Mouse (Mus musculus) thymus, adult 18-20 months (tissue): ENCODE data around the gene Zbp1.

ENCODE experiments used
- DNase-seq, 2 experiments: peaks; one replicate each; pipeline ENCODE4 v3.0.0; 2022; ENCODE audit warnings: mixed read lengths in 2 of 2

The Zbp1 gene

DNA sequence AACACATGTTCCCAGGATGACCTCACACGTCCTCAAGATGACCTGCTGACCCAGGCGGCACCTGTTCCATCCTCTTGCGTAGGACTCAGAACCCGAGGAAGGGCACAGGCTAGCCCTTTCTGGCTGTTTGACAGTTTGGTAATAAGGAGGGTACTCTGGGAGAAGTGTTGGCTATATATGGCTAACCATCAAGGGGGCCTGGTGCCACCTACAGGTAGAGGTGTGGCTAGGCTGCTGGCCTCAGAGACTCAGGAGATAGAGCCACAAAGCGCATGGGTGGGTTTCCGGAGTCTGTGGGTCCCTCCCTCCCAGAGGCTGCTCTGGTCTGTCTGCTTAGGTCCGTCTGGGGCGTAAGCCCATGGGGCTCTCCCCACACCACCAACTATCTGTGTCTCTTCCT is 28.0 kb upstream of the Zbp1 start:
- no peak for DNase-seq

DNA sequence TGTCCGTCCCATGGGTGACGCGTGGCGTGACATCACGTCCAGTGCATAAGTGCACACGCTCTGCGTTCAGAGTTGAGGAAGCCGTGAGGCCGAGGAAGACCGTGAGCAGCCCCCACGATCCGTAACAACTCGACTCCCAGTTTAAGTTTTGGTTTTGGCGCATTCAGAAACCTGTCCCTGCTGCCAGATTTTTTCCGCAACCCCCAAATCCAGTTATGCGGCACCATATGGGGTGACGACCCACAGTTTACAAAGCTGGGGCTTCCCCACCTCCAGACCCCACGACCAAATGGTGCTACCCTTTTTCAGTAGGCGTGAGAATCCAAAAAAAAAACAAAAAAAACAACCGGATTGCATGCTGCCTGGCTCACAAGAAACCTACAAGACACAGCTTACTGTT is 26.5 kb upstream of the Zbp1 start:
- DNase-seq = no peak

DNA sequence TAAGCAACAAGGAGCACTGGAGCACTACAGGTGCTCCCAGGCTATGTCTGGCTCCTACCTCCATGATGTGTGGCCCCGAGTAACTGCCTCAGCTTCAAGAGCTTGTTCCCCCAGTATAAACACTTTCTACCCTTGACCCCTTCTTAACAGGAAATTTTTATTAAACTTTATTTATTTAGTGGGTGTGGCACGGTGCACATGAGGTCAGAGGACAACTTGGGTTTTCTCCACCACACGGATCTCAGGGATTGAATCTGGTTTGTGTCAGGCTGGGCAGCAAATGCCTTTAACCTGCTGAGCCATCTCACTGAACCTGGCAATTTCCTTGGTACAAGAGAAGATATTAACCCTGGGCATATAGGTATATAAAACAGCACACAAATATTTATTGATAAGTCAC is 25.4 kb upstream of the Zbp1 start:
- DNase-seq = no peak

DNA sequence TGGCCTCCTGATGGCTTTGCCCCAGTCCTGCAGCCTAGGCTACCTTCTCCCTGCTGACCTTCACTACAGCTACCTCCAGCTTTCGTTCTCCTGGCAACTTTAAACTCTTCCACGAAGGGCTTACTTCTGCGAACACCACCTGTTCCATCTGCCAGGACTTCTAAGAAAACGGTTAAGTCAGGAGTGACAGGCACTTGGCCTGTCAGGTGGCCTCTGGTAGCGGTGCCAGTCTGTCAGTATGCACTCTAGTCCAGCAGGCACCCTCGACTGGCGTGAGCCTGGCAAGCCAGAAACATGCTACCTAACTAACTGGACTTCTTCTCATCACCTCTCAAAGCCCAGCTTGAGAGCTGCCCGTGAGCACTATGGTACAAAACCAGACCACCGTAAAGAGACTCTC is 24.9 kb upstream of the Zbp1 start:
- no peak for DNase-seq

DNA sequence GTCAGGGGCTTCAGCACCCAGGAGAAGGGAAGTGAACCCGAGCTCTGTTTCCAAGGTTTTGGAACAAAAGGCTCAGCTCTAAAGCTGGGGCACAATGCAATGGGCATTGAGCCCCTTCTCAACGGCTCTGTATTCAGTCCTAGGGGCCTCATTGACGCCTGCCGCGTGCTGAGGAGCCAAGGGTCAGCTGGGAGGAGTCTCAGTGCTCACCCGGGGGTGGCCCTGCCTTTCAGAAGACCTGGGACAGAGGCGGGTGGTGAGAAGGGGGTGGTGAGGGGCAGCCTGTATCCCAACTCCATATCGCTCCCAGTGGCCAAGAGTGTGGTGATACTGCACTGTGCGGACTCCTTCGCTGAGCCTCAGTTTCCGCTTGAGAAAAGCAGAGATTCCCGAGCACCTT is 24.2 kb upstream of the Zbp1 start:
- DNase-seq = no peak

DNA sequence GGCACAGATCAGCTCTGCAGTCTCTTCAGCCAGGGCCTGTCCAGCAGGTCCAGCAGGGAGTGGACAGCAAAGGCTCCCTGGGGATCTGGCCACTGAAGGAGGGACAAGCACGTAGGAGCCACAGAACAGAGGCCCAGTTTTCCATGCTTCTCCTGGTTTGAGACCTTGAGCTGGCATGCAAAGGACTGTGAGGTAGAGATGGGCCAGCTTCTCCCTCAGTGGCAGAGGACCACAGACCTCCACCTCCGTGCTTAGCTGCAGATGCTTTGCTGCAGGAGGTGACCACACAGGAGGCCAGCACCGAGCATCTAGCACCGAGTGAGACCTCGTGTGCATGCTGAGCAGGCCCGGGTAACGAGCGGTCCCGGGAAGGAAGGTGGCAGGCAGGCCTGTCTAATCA is 22.0 kb upstream of the Zbp1 start:
- no peak for DNase-seq

DNA sequence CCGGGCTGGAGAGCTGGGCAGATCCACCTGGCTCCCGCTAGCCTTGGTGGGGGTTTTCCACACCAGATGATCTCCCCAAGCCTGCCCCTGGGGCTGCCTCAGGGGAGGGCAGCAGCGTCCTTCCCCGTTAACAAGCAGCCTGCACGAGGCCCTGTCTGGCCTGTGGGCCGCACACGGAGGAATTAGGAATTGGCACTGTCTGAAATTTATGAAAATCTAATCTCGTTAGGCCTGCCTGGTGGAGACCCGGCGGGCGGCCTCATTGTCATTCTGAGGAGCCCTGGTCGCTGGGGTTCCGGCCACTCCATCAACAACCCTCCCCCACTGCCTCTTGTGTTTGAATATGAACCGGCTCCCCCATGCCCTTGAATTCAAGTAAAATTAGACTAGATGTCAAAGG is 19.8 kb upstream of the Zbp1 start:
- DNase-seq = no peak

DNA sequence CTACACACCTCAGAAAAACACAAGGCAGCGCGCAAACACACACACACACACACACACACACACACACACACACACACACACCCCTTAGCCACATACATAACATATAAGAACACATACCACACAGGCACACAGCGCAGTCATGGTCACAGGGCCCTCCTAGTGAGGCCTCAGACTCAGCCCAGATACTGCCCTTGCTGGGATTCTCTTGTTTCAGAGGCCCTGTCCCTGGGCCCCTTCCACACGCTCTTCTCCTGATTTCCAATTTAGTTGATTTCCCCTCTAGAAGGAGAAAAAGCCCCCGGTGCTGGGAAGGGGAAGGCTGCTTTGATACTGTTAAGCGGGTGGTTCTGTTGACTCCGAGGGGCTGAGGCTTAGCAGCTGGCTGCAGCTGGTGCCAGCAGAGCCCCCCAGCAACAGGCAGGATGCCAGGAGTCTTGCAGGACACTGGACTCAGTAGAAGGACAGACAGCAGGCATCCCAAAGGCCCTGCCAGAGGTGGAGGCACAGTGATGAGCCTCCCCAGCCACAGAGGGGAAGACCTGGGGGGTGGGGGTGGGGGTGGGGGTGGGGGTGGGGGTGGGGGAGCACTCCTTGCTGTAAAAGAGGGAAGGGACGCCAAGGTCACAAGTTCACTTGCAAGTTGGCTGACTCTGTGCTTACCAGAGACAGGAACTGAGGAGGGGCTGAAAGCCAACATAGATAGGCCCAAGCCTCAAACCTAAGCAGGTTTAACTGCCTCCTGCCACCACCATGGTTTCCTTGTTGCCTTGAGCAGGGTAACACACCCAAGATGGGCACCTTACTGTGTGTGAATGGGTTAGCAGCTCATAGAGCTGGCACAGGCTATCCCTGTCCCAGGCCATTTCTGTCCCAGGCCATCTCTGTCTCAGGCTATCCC is 17.0 kb upstream of the Zbp1 start:
- DNase-seq = no peak

DNA sequence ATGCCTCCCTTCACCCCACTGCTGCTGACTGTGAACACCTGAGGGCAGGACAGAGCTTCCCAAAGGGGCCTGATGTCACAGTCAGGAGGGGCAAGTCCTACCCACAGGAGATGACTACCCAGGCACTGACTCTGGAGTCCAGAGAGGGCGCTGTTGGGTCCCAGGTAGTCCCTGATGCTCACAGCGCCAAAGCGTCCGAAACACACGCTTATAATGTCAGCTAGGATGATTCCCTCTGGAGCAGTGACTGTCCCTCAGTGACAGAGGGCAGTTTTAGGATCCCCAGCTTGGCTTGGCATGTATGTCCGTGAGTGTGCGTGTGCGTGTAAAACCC is 14.0 kb upstream of the Zbp1 start:
- no peak for DNase-seq

DNA sequence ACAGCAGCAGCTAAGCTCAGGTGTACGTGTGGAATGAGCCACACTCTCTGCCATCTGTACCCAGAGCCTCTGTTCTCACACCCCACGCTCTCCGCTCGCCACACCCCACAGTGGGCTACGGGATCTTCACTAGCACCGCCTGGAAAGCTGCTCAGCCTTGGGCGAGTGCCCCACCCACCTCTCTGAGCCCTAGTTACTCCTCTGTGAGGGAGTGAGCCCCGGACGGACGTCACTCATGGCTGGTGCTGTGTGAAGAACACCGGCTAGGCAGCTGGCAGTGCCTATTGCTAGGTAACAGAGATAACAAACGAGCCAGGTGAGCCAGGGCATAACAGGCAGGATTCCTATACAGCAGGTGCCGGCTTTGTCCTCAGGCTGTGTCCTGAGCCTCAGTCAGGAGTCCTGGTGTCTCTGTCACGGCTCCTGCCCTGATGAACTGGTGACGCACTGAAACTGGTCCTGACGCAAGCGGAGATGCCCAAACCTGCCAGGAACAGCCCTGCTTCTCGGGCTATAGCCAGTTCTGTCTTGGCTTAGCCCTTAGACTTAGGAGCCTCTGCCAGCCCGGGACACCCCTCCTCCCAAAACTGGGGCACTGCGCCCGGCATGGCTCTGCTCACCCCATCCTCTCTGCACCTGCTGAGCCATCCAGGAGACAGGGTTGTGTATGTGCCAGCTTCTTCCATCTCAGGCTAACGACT is 13.5 kb upstream of the Zbp1 start:
- DNase-seq = no peak

DNA sequence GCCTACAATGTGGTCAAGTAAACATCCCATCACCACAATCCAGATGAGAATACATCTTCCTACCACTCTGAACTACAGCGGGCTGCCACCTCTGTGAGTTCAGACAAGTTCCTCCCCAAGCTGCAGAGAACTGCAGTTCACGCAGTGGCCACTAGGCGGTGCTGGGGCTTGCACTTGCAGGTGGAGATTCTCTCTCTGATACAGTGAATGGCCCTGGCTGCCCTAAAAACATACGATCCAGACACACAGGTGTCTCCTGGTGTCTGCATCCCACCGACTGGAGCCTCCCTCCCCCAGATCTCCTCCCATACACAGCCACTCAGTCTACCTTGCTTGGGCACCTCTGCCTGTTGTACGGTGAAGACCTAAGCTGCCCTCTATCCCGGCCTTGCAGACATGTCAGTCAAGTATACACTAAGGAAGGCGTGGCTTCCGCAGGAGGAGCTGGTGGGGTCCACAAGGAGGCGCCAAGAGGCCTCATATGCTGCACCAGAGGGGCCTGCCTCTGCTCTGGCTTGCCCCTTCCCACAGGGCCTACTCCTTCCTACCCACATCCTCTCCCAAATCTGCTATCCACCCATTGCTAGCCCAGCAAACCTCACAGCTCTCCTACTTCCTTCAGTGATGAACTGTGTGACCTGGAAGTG is 11.0 kb upstream of the Zbp1 start:
- peak; percentile 87 to 89 for DNase-seq

DNA sequence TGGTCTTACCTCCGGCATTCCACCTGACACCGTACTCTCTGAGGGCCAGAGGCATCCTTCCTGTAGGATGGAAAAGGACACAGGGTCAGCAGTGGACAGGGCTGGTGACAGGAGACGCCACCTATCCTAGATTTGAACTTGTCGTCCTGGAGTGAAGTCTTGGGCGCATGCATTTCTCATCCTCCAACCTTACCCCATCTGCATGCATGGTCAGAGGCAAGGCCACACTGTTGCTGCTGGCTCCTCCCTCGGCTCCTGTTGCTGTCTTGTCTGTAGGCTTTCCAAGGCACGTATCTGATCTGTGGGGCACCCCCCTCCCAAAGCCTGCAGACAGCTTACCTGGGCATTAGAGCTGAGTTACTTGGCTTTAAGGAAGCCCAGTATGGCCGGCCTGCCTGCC is 9.8 kb upstream of the Zbp1 start:
- no peak for DNase-seq

DNA sequence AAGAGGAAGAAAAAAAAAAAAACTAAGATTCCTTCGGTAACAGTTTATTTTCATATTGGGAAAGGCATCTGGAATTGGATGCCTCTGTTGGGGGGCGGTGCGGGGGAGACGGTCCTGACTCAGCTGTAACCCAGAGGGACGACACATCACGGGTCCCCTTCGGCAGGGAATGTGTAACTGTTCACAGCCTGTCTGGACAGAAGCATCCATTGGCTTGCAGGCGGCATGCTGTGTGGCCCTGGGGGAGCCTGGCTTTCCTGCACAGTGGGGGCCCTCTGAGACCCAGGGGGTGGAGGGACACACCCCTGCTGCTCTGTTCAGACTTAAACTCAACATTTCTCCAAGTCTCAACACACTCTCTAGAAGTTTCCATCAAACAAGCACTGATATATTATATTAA is 8.1 kb upstream of the Zbp1 start:
- no peak for DNase-seq

DNA sequence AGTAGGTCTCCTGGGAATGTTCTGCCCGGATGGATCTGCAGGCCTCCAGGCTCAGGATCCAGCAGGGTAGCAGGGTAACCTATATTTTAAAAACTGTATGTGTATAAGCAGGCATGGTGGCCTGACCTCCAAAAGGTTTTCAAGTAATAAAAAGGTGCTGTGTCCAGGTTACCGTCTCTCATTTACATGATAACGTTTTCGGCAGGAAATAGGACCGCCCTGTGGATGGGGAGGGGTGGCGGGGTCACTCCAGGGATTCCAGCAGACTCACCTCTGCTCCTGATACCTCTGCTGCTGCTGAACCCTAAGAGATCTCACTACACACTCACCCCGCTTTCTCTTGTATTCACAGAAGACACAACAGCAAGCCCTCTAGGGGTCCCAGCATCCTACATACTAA is 7.2 kb upstream of the Zbp1 start:
- DNase-seq = no peak

DNA sequence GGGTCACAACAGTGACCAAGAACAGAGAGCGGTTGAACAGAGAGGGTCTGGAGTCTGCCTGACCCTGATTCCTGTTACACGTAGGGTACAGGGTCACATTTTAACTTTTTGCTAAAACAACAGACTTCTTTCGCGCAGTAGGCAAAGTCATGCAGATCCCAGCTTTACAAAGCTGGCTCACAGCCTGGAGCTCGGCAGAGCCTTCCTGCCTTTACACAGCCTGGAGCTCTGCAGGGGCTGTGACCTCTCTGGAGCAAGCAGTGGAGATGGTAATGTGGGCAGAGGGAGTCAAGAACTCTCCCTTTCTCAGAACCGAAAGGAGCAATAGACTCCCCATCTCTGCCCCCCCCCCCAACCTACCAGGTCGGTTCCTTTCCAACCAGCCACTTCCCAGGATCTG is 6.1 kb upstream of the Zbp1 start:
- no peak for DNase-seq

DNA sequence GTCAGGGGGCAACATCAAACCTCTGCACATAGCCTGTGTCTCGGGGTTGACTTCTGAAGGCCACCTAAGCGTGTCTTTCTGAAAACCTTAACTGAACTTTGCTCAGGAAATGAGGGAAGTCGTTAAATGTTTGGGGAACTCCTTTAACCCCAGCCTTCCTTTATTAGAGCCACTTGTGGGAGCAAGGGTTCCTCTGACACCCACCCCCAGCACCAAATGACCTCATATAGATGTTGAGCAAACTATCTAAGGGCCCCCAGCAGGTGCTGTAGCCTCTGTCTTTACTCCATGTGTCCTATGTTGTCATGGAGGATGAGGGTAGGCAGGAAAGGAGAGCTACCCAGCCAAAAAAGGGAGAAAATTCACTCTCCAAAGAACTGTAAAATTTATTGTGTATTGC is 5.4 kb upstream of the Zbp1 start:
- no peak for DNase-seq

DNA sequence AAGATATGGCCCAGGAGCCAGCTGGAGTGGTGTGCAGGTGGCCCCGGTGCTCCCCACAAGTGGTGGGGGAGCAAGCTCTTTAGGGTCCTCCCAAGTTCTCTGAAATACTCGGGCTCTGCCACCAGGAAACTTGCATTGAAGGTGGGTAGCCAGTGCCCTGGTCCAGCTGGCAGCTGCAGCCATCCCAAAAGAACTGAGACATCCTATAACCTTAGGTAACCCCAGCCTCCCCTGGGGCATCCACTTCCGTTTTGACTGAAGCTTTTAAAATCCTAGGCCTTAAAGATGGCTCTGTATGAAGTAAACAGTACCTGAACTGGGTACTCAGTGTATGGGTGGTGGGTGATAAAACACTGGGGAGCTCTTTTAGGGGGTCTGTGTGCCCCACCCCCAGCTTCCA is 4.8 kb upstream of the Zbp1 start:
- no peak for DNase-seq

DNA sequence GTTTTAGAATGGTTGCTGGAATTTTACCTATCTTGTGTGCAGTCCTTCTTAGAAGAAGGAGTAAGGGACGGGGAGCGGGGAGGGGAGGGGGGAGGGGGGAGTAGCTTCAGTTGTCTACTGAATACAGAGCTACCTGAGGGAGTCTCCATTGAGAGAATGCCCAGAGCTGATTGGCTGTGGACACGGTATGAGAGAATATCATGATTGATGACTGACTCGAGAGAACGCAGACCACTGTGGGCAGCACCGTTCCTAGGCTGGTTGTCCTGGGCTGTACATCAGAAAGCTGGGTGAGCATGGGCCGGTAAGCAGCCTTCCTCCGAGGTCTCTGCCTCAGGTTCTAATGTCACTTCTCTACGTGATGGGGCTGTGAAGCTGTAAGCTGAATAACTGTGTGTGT is 2.0 kb upstream of the Zbp1 start:
- DNase-seq = peak in 1 of 2 experiments; percentile 0

DNA sequence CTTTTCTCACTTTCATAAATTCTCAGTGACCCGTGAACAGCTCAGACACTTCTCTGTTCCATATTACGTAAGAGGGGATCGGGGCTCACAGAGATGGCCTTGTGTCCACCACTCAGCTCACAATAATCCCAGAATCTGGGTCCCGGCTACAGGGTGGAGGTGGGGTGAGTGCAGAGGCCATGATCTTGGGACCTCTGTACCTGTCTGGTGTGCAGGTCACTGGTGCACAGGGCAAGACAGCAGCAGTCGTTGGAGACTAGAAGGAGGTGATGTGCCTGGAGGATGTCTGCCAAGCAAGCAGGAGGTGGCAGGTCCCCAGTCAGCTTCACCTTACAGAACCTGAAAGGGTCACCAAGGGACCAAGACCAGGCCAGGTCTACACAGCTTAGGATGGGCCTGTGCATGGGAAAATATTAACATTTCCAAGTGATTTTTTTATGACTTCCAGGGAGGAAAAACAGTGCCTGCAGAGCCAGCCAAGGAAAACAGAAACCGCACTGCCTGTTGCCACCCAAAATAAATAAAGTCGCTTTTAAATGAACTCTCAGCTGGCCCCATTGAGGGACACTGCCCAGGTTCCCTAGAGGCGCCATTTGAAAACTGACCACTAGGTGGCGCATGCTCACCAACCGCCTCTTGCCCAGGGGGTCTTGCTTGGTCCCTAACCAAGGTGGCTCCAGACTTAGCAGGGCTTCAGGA is 682 bp upstream of the Zbp1 start:
- DNase-seq = peak in 1 of 2 experiments; percentile 27

DNA sequence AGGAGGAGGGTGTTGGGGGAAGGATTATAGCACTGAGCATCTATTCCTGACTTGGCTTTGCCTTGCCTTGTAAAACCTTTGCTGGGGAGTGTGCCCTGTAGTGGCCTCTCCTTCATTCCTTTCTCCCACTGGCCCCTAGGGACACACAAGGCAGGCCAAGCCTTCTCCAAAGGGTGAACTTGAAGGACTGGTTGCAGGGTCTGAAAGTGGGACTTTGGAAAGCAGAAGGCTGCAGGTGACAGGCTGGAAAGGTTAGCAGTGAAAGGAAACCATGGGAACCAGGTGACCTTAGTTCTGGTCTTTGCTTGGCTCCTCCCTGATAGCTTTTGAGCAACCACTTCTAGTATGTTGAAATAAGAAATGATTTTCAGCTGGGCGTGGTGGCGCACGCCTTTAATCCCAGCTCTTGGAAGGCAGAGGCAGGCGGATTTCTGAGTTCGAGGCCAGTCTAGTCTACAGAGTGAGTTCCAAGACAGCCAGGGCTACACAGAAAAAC is 912 bp downstream of the Zbp1 start:
- DNase-seq = no peak

DNA sequence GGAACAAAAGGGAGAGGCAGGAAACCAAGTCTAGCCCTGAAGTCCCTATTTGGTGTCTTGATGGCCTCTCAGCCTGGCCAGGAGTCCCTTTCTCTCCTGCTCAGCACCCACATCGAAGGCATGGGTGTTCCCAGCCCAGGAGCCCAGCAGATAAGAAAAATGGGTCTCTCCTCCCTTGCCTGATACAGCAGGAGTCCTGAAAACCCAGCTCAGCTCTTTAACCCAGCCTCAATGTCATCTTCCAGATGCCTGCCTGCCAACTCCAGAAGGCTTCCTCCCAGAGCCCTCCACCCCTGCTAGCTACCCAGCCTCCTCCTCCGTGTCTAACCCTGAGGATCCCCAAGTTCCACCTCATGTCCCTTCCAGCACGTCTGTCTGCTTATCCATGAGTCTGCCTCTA is 1.5 kb downstream of the Zbp1 start:
- no peak for DNase-seq

DNA sequence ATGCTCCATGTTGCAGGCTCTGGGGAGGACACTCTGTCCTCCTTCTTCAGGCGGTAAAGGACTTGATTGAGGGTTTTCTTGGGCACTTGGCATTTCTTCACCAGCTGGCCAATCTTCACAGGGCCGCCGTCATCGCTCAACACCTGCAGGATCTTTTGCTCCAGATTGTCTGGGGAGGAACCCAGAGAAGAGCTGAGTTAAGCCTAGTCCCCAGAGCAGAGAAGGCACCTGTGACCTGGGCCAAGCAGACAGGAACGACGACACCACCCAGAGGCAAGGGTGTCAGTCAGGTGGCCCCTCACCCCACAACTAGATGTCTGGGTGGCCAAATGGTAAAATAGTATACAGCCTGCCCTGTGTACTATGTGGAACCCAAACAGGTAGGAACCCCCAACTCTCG is 1.9 kb downstream of the Zbp1 start:
- DNase-seq = no peak

DNA sequence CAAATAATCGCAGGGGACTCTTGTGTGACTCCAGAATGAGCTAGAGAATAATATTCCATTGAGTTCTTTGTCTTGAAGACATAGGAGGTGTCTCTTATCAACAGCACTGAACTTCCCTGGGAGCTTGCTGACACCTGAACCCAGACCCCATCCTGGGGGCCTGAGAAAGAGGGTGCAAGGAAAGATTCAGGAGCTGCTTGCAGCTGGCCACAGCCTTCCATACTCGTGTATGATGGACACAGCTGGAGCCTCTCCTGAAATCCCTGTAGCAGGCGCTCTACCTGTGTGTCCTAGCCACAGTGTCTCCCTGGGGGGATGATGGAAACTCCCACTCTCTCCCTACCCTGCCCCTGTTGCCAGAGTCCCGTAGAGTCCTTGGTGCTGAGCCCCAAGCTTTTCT is 6.5 kb downstream of the Zbp1 start:
- no peak for DNase-seq
